Mouse (Mus musculus) liver, embryonic 13.5 days (tissue): Measurements from ENCODE around the gene Dmrtc2. TPM values are rescaled to one million over a fixed set of nuclear protein-coding genes. Genes with fewer than 3 reads are reported as not detected.
A peak's percentile ranks its signal among the peaks of the same experiment; 100 is the strongest.
"Not testable (repeated sequence)": the region's sequence is repeated elsewhere in the genome, so short reads cannot be mapped to it uniquely, and the experiment has no call there.

ENCODE experiments used
- ATAC-seq: fragments of 200-750 bp; cut with Nextera tagmentation; 2 replicates; pipeline ENCODE4 v1.8.0; 2017; ENCODE audit warnings: low read depth, mild to moderate bottlenecking, moderate number of reproducible peaks, moderate library complexity
- DNase-seq: peaks from one replicate; pipeline ENCODE4 v3.0.0; 2022
- H3K27ac ChIP-seq: fragments of 300-500 bp; sonication (generic); 2 replicates; pipeline ENCODE4 v1.5.1; 2015; ENCODE audit warnings: moderate library complexity, mild to moderate bottlenecking, inconsistent platforms
- H3K27me3 ChIP-seq: fragments of 300-500 bp; sonication (generic); 2 replicates; pipeline ENCODE4 v1.6.1; 2015; ENCODE audit warnings: mild to moderate bottlenecking, inconsistent platforms
- H3K36me3 ChIP-seq: fragments of 300-500 bp; sonication (generic); 2 replicates; pipeline ENCODE4 v1.6.1; 2015; ENCODE audit warnings: mild to moderate bottlenecking, inconsistent platforms
- H3K4me1 ChIP-seq: fragments of 300-500 bp; sonication (generic); replicated peaks from 2 replicates; pipeline ENCODE4 v1.6.1; 2015; ENCODE audit warnings: inconsistent platforms
- H3K4me2 ChIP-seq: fragments of 300-500 bp; sonication (generic); 2 replicates; pipeline ENCODE4 v1.6.1; 2015; ENCODE audit warnings: inconsistent platforms, mild to moderate bottlenecking, moderate library complexity
- H3K4me3 ChIP-seq: fragments of 300-500 bp; sonication (generic); replicated peaks from 2 replicates; pipeline ENCODE4 v1.5.1; 2015; ENCODE audit warnings: mild to moderate bottlenecking, inconsistent platforms
- H3K9ac ChIP-seq: fragments of 300-500 bp; sonication (generic); 2 replicates; pipeline ENCODE4 v1.6.1; 2015; ENCODE audit warnings: mild to moderate bottlenecking, inconsistent platforms
- H3K9me3 ChIP-seq: fragments of 300-500 bp; sonication (generic); replicated peaks from 2 replicates; pipeline ENCODE4 v1.6.1; 2016; ENCODE audit warnings: inconsistent platforms
- WGBS: fragments of 180-500 bp; shearing (Covaris S2); methylation state at CpG from one replicate; pipeline ENCODE4 v1.1.7; 2015; ENCODE audit not compliant: insufficient replicate concordance; 5-methylcytosine and 5-hydroxymethylcytosine counted together
- polyA plus RNA-seq: library from polyadenylated mRNA; unstranded; fragments of >200 nt; fragmentation: Nextera tagmentation; extraction: Ambion mirVana; gene quantifications from 2 replicates; pipeline ENCODE4 v1.2.1, GENCODE M21; 2015

Dmrtc2 gene
- polyA plus RNA-seq, 1 experiment from 2014 or later = not detected

DNA sequence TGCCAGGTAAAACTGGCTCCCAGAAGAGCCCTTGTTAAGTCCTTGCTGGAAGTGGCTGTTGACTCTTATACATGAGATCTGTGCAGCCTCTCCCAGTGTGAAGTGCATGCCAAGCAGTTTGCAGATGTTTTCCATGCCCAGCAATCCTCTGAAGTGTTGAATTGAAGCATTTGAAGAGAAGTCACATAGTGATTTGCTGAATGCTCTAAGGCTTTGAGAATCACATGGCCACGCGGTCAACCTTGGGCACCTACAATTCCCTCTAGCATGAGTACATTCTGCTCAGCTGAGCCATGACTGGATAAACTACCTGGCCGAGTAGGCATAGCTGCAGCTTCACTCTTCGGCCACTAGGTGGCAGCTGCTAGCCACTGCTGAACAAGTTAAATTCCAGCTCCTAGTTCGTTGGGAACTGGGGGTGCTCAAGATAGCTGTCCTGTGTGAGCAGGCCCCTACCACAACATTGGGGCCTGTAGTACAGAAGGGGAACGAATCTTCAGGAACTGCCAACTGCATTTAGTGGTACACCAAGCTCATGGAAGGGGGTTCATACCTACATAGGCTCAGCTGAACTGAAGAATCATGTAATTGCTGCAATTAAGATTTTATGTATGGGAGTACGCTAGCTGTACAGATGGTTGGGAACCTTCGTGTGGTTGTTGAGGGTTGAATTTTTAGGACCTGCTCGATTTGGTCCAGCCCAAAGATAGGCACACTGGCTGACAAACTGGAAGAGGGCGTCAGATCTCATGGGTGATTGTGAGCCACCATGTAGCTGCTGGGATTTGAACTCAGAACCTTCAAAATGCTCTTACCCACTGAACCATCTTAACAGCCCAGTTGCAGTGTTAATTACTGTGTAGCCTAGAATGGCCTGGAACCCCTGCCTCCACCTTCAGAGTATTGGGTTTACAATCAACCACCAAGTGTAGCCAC is 20.7 kb downstream of the Dmrtc2 start:
- Histone ChIP-seq H3K9me3 (no peaks in the 10 kb centered on the region), H3K27ac (peak overlapping the region; percentile 67), H3K4me1 (peaks cover 57% of the 10 kb centered on the region), H3K4me2 (no peak overlapping the region), H3K4me3 (no peak overlapping the region), H3K36me3 (peaks cover 59% of the 10 kb centered on the region), H3K27me3 (no peaks in the 10 kb centered on the region), H3K9ac (no peak overlapping the region)
- WGBS = 17% methylated on average over 10 of the region's 10 CpGs
- ATAC-seq (peak; percentile 61), DNase-seq (peak; percentile 66)

GRCm38 (mm10) chr7:24891241-24892124 is 21.6 kb downstream of the Dmrtc2 start:
- peaks cover 50% of the 10 kb centered on the region for H3K36me3 ChIP-seq
- no peak overlapping the region for H3K4me3 ChIP-seq
- peak overlapping the region; percentile 59 for H3K27ac ChIP-seq
- ATAC-seq (no peak), DNase-seq (no peak)
- H3K4me2 ChIP-seq = no peak overlapping the region
- H3K27me3 ChIP-seq = no peaks in the 10 kb centered on the region
- 54% methylated on average over 3 of the region's 3 CpGs for WGBS
- H3K9ac ChIP-seq = peak overlapping the region; percentile 8; the same call in 1 of the 2 replicates
- H3K4me1 ChIP-seq = peaks cover 48% of the 10 kb centered on the region
- H3K9me3 ChIP-seq = no peaks in the 10 kb centered on the region

GRCm38 (mm10) chr7:24892125-24892583 is 22.3 kb downstream of the Dmrtc2 start:
- Histone ChIP-seq H3K9me3 (no peaks in the 10 kb centered on the region), H3K27me3 (no peaks in the 10 kb centered on the region), H3K4me1 (peaks cover 43% of the 10 kb centered on the region), H3K4me2 (no peak overlapping the region), H3K27ac (peak overlapping the region; percentile 59), H3K36me3 (peaks cover 43% of the 10 kb centered on the region), H3K9ac (no peak overlapping the region), H3K4me3 (no peak overlapping the region)
- ATAC-seq (no peak), DNase-seq (no peak)
- 66% methylated on average over 2 of the region's 2 CpGs for WGBS

DNA sequence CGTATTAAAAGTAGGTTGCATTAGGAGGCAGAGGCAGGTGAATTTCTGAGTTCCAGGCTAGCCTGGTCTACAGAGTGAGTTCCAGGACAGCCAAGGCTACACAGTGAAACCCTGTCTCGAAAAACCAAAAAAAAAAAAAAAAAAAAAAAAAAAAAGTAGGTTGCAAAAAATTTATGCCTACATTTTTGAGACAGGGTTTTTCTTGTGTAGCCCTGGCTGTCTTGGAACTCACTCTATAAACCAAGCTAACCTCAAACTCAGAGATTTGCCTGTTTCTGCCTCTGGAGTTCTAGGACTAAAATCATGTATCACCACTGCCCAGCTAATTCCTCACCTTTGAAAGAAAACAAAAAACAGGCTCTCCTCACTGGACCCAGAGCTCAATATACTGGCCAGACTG is 25.9 kb downstream of the Dmrtc2 start:
- H3K4me3 ChIP-seq, ATAC-seq, H3K9ac ChIP-seq, H3K27me3 ChIP-seq, H3K36me3 ChIP-seq, DNase-seq, H3K9me3 ChIP-seq, H3K4me2 ChIP-seq, H3K27ac ChIP-seq: not testable (repeated sequence)
- 63% methylated on average over 2 of the region's 2 CpGs for WGBS
- peaks cover 21% of the 10 kb centered on the region for H3K4me1 ChIP-seq

- no peaks in the 10 kb centered on the region for H3K27me3 ChIP-seq
- H3K4me3 ChIP-seq = no peak overlapping the region
- ATAC-seq (no peak), DNase-seq (no peak)
- H3K9me3 ChIP-seq = no peaks in the 10 kb centered on the region
- peaks cover 23% of the 10 kb centered on the region for H3K4me1 ChIP-seq
- WGBS = 85% methylated on average over 8 of the region's 8 CpGs
- H3K36me3 ChIP-seq = peaks cover 3% of the 10 kb centered on the region
- H3K4me2 ChIP-seq = no peak overlapping the region
- no peak overlapping the region for H3K9ac ChIP-seq
- no peak overlapping the region for H3K27ac ChIP-seq
These were observed 26.4 kb downstream of the Dmrtc2 start for GRCm38 (mm10) chr7:24896269-24896668.

- no peak for DNase-seq
- Histone ChIP-seq H3K36me3 (no peaks in the 10 kb centered on the region), H3K9me3 (no peaks in the 10 kb centered on the region), H3K4me3 (no peak within 1 kb of the TSS), H3K27me3 (no peaks in the 10 kb centered on the region), H3K4me1 (peaks cover 26% of the 10 kb centered on the region), H3K27ac (no peak within 1 kb of the TSS), H3K4me2 (no peak within 1 kb of the TSS), H3K9ac (0 out of 2 replicates have a peak within 1 kb of the TSS, but pooled peaks have one; percentile 17)
- WGBS = 61% methylated on average over 12 of the region's 12 CpGs
- ATAC-seq = no peak
These were observed 27.4 kb downstream of the Dmrtc2 start, which contains the start of gene Cd79a for GRCm38 (mm10) chr7:24897224-24897623. Cd79a (plus strand) TSS chr7:24897381.

GRCm38 (mm10) chr7:24897959-24898358 is 28.1 kb downstream of the Dmrtc2 start:
- Histone ChIP-seq H3K27me3 (no peaks in the 10 kb centered on the region), H3K4me2 (no peak overlapping the region), H3K36me3 (no peaks in the 10 kb centered on the region), H3K4me3 (no peak overlapping the region), H3K27ac (no peak overlapping the region), H3K4me1 (peaks cover 31% of the 10 kb centered on the region), H3K9me3 (no peaks in the 10 kb centered on the region), H3K9ac (no peak overlapping the region)
- DNase-seq (no peak), ATAC-seq (no peak)
- 62% methylated on average over 5 of the region's 5 CpGs for WGBS

GRCm38 (mm10) chr7:24901114-24901513 is 31.3 kb downstream of the Dmrtc2 start:
- WGBS = 33% methylated on average over 6 of the region's 6 CpGs
- no peak overlapping the region for H3K9ac ChIP-seq
- no peak overlapping the region for H3K4me3 ChIP-seq
- peak overlapping the region; percentile 13; the same call in 1 of the 2 replicates for H3K27ac ChIP-seq
- ATAC-seq (no peak), DNase-seq (no peak)
- no peak overlapping the region for H3K4me2 ChIP-seq
- no peaks in the 10 kb centered on the region for H3K9me3 ChIP-seq
- H3K27me3 ChIP-seq = no peaks in the 10 kb centered on the region
- H3K36me3 ChIP-seq = peaks cover 2% of the 10 kb centered on the region; the same call in 1 of the 2 replicates
- H3K4me1 ChIP-seq = peaks cover 55% of the 10 kb centered on the region

- Histone ChIP-seq H3K9me3 (no peaks in the 10 kb centered on the region), H3K36me3 (peaks cover 6% of the 10 kb centered on the region; the same call in 1 of the 2 replicates), H3K27ac (peak overlapping the region; percentile 91), H3K4me1 (peaks cover 63% of the 10 kb centered on the region), H3K9ac (peak overlapping the region; percentile 80), H3K4me3 (peak overlapping the region; percentile 78; the same call in 1 of the 2 replicates), H3K4me2 (peak overlapping the region; percentile 93), H3K27me3 (no peaks in the 10 kb centered on the region)
- ATAC-seq = no peak
- no peak for DNase-seq
- 13% methylated on average over 1 of the region's 1 CpGs for WGBS
These were observed 32.0 kb downstream of the Dmrtc2 start for GRCm38 (mm10) chr7:24901842-24902241.

DNA sequence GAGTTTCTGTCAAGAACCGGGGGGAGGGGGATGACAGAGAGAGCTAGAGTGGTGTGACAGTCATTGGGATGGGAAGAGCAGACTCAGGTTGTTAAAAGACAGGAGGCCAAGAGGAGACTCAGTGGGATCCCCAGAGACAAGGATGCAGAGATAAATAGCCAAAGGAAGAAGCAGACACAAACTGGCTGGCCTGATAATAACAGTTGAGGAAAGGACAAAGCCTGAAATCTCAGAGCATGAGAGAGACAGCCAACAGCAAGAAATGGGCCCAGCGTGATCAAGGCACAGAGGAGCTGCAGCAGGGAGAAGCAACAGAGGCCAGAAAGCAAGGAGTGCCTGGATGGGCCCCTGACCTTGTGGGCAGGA is 32.4 kb downstream of the Dmrtc2 start:
- ATAC-seq = no peak
- DNase-seq = no peak
- peak overlapping the region; percentile 80 for H3K9ac ChIP-seq
- H3K27ac ChIP-seq = peak overlapping the region; percentile 91
- H3K4me3 ChIP-seq = peak overlapping the region; percentile 78
- H3K9me3 ChIP-seq = no peaks in the 10 kb centered on the region
- no peaks in the 10 kb centered on the region for H3K27me3 ChIP-seq
- peaks cover 64% of the 10 kb centered on the region for H3K4me1 ChIP-seq
- H3K4me2 ChIP-seq = peak overlapping the region; percentile 93
- H3K36me3 ChIP-seq = peaks cover 6% of the 10 kb centered on the region; the same call in 1 of the 2 replicates
- WGBS = 11% methylated on average over 2 of the region's 2 CpGs
